Comparison of ENCODE assay signal across 12 mouse cellular contexts in genomic region chr5:139598715-139599114, GRCm38 (mm10). TPM values are rescaled to one million over a fixed set of nuclear protein-coding genes. Genes with fewer than 3 reads are reported as not detected.
DNase-seq lines count a peak whose midpoint lies in the region; ATAC-seq and TF ChIP-seq lines count a peak whose summit lies in the region.
"Had no signal": no experiment of that assay in that cellular context is flagged by ENCODE, and none has a peak within 500 bp of the region (broad histone marks: within the 10 kb centered on the region; RNA-seq: fewer than 3 reads in every experiment).

No protein-coding gene starts in this region.

- no peak for TF ChIP-seq CTCF in thymus, adult 2 months (IDR thresholded peaks at IDR 0.05; ENCODE audit: borderline replicate concordance, control insufficient read depth, extremely low read depth, insufficient read depth, low read length, poor library complexity)

- H3K36me3 ChIP-seq in forebrain, embryonic 10.5 days (replicated peaks), result no peaks in the 10 kb centered on the region
- no peaks in the 10 kb centered on the region for H3K36me3 ChIP-seq in forebrain, embryonic 16.5 days (ENCODE audit: control insufficient read depth, insufficient read depth)
- H3K36me3 ChIP-seq in hindbrain, embryonic 11.5 days (ENCODE audit: control insufficient read depth, insufficient read depth, low read length), result no peaks in the 10 kb centered on the region
- no peaks in the 10 kb centered on the region for H3K36me3 ChIP-seq in midbrain, embryonic 11.5 days (ENCODE audit: control insufficient read depth, insufficient read depth, low read length)
- H3K36me3 ChIP-seq in thymus, adult 2 months (ENCODE audit: control insufficient read depth, insufficient read depth, low read length), result no peaks in the 10 kb centered on the region

- no peak for ATAC-seq in forebrain, embryonic 16.5 days
- peak; percentile 65 for ATAC-seq in hindbrain, embryonic 11.5 days (ENCODE audit: low FRiP score)
- peak; percentile 63 for ATAC-seq in midbrain, embryonic 11.5 days (ENCODE audit: low FRiP score)
- no peak for ATAC-seq in cerebellum, adult (ENCODE audit: insufficient number of reproducible peaks, low FRiP score, low TSS enrichment)
- no peak for ATAC-seq in megakaryocyte, adult 5-6 weeks (ENCODE audit: poor library complexity, severe bottlenecking)

- TF ChIP-seq POLR2A in thymus, adult 2 months (IDR thresholded peaks at IDR 0.05; ENCODE audit: control insufficient read depth, extremely low read depth, insufficient read depth, low read length, poor library complexity), result no peak

- peak overlapping the region; percentile 93 for H3K27ac ChIP-seq in forebrain, embryonic 10.5 days
- H3K27ac ChIP-seq in forebrain, embryonic 16.5 days (ENCODE audit: low read length), result no peak overlapping the region
- peak overlapping the region; percentile 48; the same call in 1 of the 2 replicates for H3K27ac ChIP-seq in hindbrain, embryonic 11.5 days (ENCODE audit: low read depth, low read length)
- H3K27ac ChIP-seq in midbrain, embryonic 11.5 days (ENCODE audit: low read depth, low read length), result peak overlapping the region; percentile 76
- no peak overlapping the region for H3K27ac ChIP-seq in thymus, adult 2 months (ENCODE audit: control insufficient read depth, insufficient read depth, low read length)

- peaks cover 55% of the 10 kb centered on the region for H3K4me1 ChIP-seq in forebrain, embryonic 10.5 days
- H3K4me1 ChIP-seq in forebrain, embryonic 16.5 days (replicated peaks; ENCODE audit: control insufficient read depth, insufficient read depth, low read length), result peaks cover 18% of the 10 kb centered on the region
- H3K4me1 ChIP-seq in hindbrain, embryonic 11.5 days (replicated peaks; ENCODE audit: control insufficient read depth, insufficient read depth, low read length), result peaks cover 9% of the 10 kb centered on the region
- H3K4me1 ChIP-seq in midbrain, embryonic 11.5 days (ENCODE audit: control insufficient read depth, insufficient read depth, low read length), result peaks cover 25% of the 10 kb centered on the region
- no peaks in the 10 kb centered on the region for H3K4me1 ChIP-seq in thymus, adult 2 months (replicated peaks; ENCODE audit: control insufficient read depth, insufficient read depth, low read length)

- peaks cover 95% of the 10 kb centered on the region for H3K27me3 ChIP-seq in forebrain, embryonic 10.5 days (ENCODE audit: poor library complexity, severe bottlenecking)
- H3K27me3 ChIP-seq in forebrain, embryonic 16.5 days (replicated peaks; ENCODE audit: control insufficient read depth, insufficient read depth, low read length), result peaks cover 24% of the 10 kb centered on the region
- H3K27me3 ChIP-seq in hindbrain, embryonic 11.5 days (ENCODE audit: control insufficient read depth, insufficient read depth, low read length), result peaks cover 56% of the 10 kb centered on the region
- H3K27me3 ChIP-seq in midbrain, embryonic 11.5 days (ENCODE audit: control insufficient read depth, insufficient read depth, low read length), result peaks cover 7% of the 10 kb centered on the region; the same call in 1 of the 2 replicates
- peaks cover 8% of the 10 kb centered on the region; the same call in 1 of the 2 replicates for H3K27me3 ChIP-seq in thymus, adult 2 months (ENCODE audit: control insufficient read depth, insufficient read depth, low read length)

- WGBS in forebrain, embryonic 10.5 days, result 4% methylated on average over 4 of the region's 4 CpGs
- WGBS in forebrain, embryonic 16.5 days, result 14% methylated on average over 4 of the region's 4 CpGs
- 6% methylated on average over 4 of the region's 4 CpGs for WGBS in hindbrain, embryonic 11.5 days
- 6% methylated on average over 4 of the region's 4 CpGs for WGBS in midbrain, embryonic 11.5 days
- 34% methylated on average over 4 of the region's 4 CpGs for WGBS in thymus, adult 2 months

- H3K9ac ChIP-seq in forebrain, embryonic 16.5 days (replicated peaks; ENCODE audit: low read depth, low read length), result no peak overlapping the region
- H3K9ac ChIP-seq in hindbrain, embryonic 11.5 days (ENCODE audit: low read depth, low read length), result 0 out of 2 replicates have a peak overlapping the region, but pooled peaks have one; percentile 16
- H3K9ac ChIP-seq in midbrain, embryonic 11.5 days (ENCODE audit: low read length), result peak overlapping the region; percentile 36; the same call in 1 of the 2 replicates

- no peaks in the 10 kb centered on the region for H3K9me3 ChIP-seq in forebrain, embryonic 10.5 days
- H3K9me3 ChIP-seq in forebrain, embryonic 16.5 days (ENCODE audit: control insufficient read depth, low read length), result no peaks in the 10 kb centered on the region
- no peaks in the 10 kb centered on the region for H3K9me3 ChIP-seq in hindbrain, embryonic 11.5 days (ENCODE audit: control insufficient read depth, low read length)
- H3K9me3 ChIP-seq in midbrain, embryonic 11.5 days (ENCODE audit: control insufficient read depth, low read length), result no peaks in the 10 kb centered on the region

- no peak overlapping the region for H3K4me2 ChIP-seq in forebrain, embryonic 16.5 days (ENCODE audit: low read length)
- peak overlapping the region; percentile 12 for H3K4me2 ChIP-seq in hindbrain, embryonic 11.5 days (replicated peaks; ENCODE audit: low read depth, low read length)
- peak overlapping the region; percentile 44 for H3K4me2 ChIP-seq in midbrain, embryonic 11.5 days

- peak; percentile 31 for DNase-seq in forebrain, embryonic 10.5 days (ENCODE audit: extremely low spot score, low spot score)
- DNase-seq in embryo, embryonic 10 days (ENCODE audit: low spot score), result peak; percentile 42
- peak; percentile 54 for DNase-seq in hindbrain, embryonic 11.5 days (ENCODE audit: low spot score)
- peak; percentile 88 for DNase-seq in midbrain, embryonic 11.5 days (ENCODE audit: low spot score, missing footprints)
- no peak for DNase-seq in thymus, adult 2 months
- DNase-seq: adrenal gland, adult 2 months; cerebellum, adult 11-12 months; heart, postnatal 4 days had no signal

- peak overlapping the region; percentile 48 for H3K4me3 ChIP-seq in forebrain, embryonic 10.5 days
- H3K4me3 ChIP-seq in forebrain, embryonic 16.5 days (replicated peaks; ENCODE audit: low read length), result no peak overlapping the region
- H3K4me3 ChIP-seq in hindbrain, embryonic 11.5 days (ENCODE audit: low read depth, low read length), result no peak overlapping the region
- H3K4me3 ChIP-seq in midbrain, embryonic 11.5 days (ENCODE audit: low read depth, low read length), result no peak overlapping the region
- no peak overlapping the region for H3K4me3 ChIP-seq in thymus, adult 2 months (ENCODE audit: control insufficient read depth, insufficient read depth, low read length)

RNA-seq across cellular contexts. Expression of gene Uncx, which starts 55.4 kb away (rescaled TPM):
- 7.7 and 9.4 TPM in 2 replicates for polyA plus RNA-seq in forebrain, embryonic 10.5 days (2016; fragmentation: Nextera tagmentation; extraction: Ambion mirVana)
- 1.6 and 6.4 TPM in 2 replicates for polyA plus RNA-seq in forebrain, embryonic 16.5 days (2015; fragmentation: Nextera tagmentation; extraction: Ambion mirVana)
- polyA plus RNA-seq in hindbrain, embryonic 11.5 days (2014; fragmentation: Nextera tagmentation; extraction: Ambion mirVana), result 57.9 and 66.8 TPM in 2 replicates
- 41.8 and 46.4 TPM in 2 replicates for polyA plus RNA-seq in midbrain, embryonic 11.5 days (2014; fragmentation: Nextera tagmentation; extraction: Ambion mirVana)
- not detected in 2 replicates for total RNA-seq in megakaryocyte, adult 5-6 weeks (2015)
- not detected in 2 replicates for total RNA-seq in megakaryocyte, adult 5-6 weeks (2017)
- 0.24 and 0.26 TPM in 2 replicates for polyA plus RNA-seq in thymus, adult 2 months (2012; rRNA removed)
- total RNA-seq: adrenal gland, adult 2 months; heart, postnatal 4 days; MEL had no signal
- polyA plus RNA-seq: adrenal gland, adult 2 months had no signal

Comparison
In these comparisons a context has a peak if more than half of its experiments do, and no peak if none do; other contexts are left out.
1. H3K27ac ChIP-seq: peak in forebrain, embryonic 10.5 days (single experiment), hindbrain, embryonic 11.5 days (single experiment) and midbrain, embryonic 11.5 days (single experiment); none in forebrain, embryonic 16.5 days (single experiment) and thymus, adult 2 months (single experiment).
2. ATAC-seq: peak in hindbrain, embryonic 11.5 days (single experiment) and midbrain, embryonic 11.5 days (single experiment); none in forebrain, embryonic 16.5 days (single experiment), cerebellum, adult (single experiment) and megakaryocyte, adult 5-6 weeks (single experiment).